Mouse (Mus musculus): ENCODE data around the gene Cfap44. TPM values are rescaled to one million over a fixed set of nuclear protein-coding genes. Genes with fewer than 3 reads are reported as not detected.
"Not testable (repeated sequence)": the region's sequence is repeated elsewhere in the genome, so short reads cannot be mapped to it uniquely, and the experiment has no call there.

The Cfap44 gene
- polyA plus RNA-seq, 1 experiment from 2014 or later, result 1.8 TPM

DNA sequence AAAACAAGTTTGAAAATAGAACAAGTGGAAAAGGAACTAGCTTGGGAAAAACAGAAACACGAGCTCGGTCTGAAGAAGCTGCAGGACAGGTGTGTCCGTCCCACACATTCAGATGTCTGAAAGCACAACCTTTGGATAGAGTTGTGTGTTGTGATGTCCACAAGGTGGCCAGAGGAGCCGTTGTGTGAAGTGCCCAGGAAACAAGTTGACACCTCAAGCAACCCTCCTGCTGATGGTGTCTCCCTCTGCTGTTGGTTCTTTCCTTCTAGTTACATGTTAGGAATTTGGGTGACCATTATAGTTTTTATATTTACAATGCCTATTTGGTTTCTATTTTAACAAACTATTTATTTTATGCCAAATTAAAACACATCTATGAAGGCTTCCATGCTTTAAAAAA, 40.9 kb downstream of the Cfap44 start:
- 80% methylated on average over 4 of the region's 4 CpGs for WGBS
- no peak overlapping the region for H3K9ac ChIP-seq (replicated peaks)
- no peaks in the 10 kb centered on the region for H3K9me3 ChIP-seq
- no peak overlapping the region for H3K4me3 ChIP-seq
- H3K4me2 ChIP-seq (replicated peaks), result no peak overlapping the region
- no peak for ATAC-seq (ENCODE audit: low FRiP score, low read depth)
- H3K4me1 ChIP-seq, result no peaks in the 10 kb centered on the region
- H3K27me3 ChIP-seq, result no peaks in the 10 kb centered on the region
- no peak overlapping the region for H3K27ac ChIP-seq (replicated peaks)
- no peaks in the 10 kb centered on the region for H3K36me3 ChIP-seq

- not testable (repeated sequence) for H3K36me3 ChIP-seq; H3K4me1 ChIP-seq; H3K4me3 ChIP-seq; H3K9ac ChIP-seq (replicated peaks); H3K27ac ChIP-seq (replicated peaks); H3K27me3 ChIP-seq; ATAC-seq (ENCODE audit: low FRiP score, low read depth); H3K9me3 ChIP-seq; H3K4me2 ChIP-seq (replicated peaks)
- 95% methylated on average over 15 of the region's 15 CpGs for WGBS
These were observed 47.3 kb downstream of the Cfap44 start for GRCm38 (mm10) chr16:44441913-44442312.

DNA sequence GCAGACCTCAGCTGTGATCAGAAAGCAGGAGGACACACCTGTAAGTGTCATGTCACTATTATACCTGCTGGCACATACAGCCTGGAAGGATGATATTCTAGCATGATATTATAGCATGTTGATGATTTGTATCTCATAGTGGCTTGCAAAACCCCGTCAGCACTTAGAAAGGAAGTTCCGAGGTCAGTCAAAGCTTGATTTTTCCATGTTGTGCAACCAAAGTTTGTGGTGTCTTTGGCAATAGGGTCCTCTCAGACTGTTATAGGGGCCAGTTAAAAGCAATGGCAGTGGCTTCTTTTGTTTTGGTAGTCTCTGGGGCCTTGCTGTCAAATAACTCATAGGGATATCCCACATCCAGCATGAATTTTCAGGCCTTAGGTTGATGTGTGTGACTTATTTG, 63.3 kb downstream of the Cfap44 start:
- Histone ChIP-seq H3K9me3 (no peaks in the 10 kb centered on the region), H3K9ac (replicated peaks) (no peak overlapping the region), H3K36me3 (no peaks in the 10 kb centered on the region), H3K4me2 (replicated peaks) (no peak overlapping the region), H3K4me1 (no peaks in the 10 kb centered on the region), H3K4me3 (no peak overlapping the region), H3K27ac (replicated peaks) (no peak overlapping the region), H3K27me3 (no peaks in the 10 kb centered on the region)
- no peak for ATAC-seq (ENCODE audit: low FRiP score, low read depth)
- 93% methylated on average over 2 of the region's 2 CpGs for WGBS

- Histone ChIP-seq H3K4me3 (no peak overlapping the region), H3K9ac (replicated peaks) (no peak overlapping the region), H3K4me2 (replicated peaks) (no peak overlapping the region), H3K27ac (replicated peaks) (no peak overlapping the region), H3K4me1 (no peaks in the 10 kb centered on the region), H3K9me3 (no peaks in the 10 kb centered on the region), H3K36me3 (no peaks in the 10 kb centered on the region), H3K27me3 (no peaks in the 10 kb centered on the region)
- WGBS, result 95% methylated on average over 2 of the region's 2 CpGs
- no peak for ATAC-seq (ENCODE audit: low FRiP score, low read depth)
These were observed 64.2 kb downstream of the Cfap44 start for GRCm38 (mm10) chr16:44458826-44459225.

DNA sequence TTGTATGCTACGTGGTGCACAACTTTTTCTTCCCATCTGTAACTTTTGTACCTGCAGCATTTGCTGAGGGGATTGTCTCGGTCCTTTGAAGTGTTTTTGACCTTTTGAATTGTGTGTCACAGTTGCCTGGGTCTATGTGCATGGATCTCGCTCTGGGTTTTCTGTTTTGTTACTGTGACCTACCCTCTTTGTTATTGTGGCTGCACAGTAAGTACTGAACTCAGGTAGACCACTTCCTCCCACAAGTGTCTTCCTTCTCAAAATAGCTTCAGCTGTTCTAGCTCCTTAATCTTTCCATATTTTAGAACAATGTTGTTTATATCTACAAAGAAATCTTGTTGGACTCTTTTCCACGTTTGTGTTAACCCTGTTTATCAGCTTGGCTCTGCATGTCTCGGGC, 66.3 kb downstream of the Cfap44 start:
- Histone ChIP-seq H3K4me2 (replicated peaks) (no peak overlapping the region), H3K9me3 (no peaks in the 10 kb centered on the region), H3K4me3 (no peak overlapping the region), H3K36me3 (no peaks in the 10 kb centered on the region), H3K27me3 (no peaks in the 10 kb centered on the region), H3K4me1 (no peaks in the 10 kb centered on the region), H3K9ac (replicated peaks) (no peak overlapping the region), H3K27ac (replicated peaks) (no peak overlapping the region)
- WGBS, result 81% methylated on average over 5 of the region's 5 CpGs
- no peak for ATAC-seq (ENCODE audit: low FRiP score, low read depth)

- Histone ChIP-seq H3K9me3 (no peaks in the 10 kb centered on the region), H3K27me3 (no peaks in the 10 kb centered on the region), H3K4me2 (replicated peaks) (no peak overlapping the region), H3K9ac (replicated peaks) (no peak overlapping the region), H3K4me3 (no peak overlapping the region), H3K27ac (replicated peaks) (no peak overlapping the region), H3K4me1 (no peaks in the 10 kb centered on the region), H3K36me3 (no peaks in the 10 kb centered on the region)
- no peak for ATAC-seq (ENCODE audit: low FRiP score, low read depth)
- WGBS, result 93% methylated on average over 14 of the region's 14 CpGs
These were observed 80.7 kb downstream of the Cfap44 start for GRCm38 (mm10) chr16:44475281-44475680.

- H3K27me3 ChIP-seq, result no peaks in the 10 kb centered on the region
- no peak overlapping the region for H3K4me3 ChIP-seq
- no peaks in the 10 kb centered on the region for H3K4me1 ChIP-seq
- no peak; the same call in 1 of the 2 replicates for ATAC-seq (ENCODE audit: low FRiP score, low read depth)
- WGBS, result 91% methylated on average over 11 of the region's 11 CpGs
- H3K36me3 ChIP-seq, result no peaks in the 10 kb centered on the region
- no peak overlapping the region for H3K27ac ChIP-seq (replicated peaks)
- H3K4me2 ChIP-seq (replicated peaks), result no peak overlapping the region
- H3K9ac ChIP-seq (replicated peaks), result no peak overlapping the region
- H3K9me3 ChIP-seq, result no peaks in the 10 kb centered on the region
These were observed 81.2 kb downstream of the Cfap44 start for GRCm38 (mm10) chr16:44475682-44476375.

DNA sequence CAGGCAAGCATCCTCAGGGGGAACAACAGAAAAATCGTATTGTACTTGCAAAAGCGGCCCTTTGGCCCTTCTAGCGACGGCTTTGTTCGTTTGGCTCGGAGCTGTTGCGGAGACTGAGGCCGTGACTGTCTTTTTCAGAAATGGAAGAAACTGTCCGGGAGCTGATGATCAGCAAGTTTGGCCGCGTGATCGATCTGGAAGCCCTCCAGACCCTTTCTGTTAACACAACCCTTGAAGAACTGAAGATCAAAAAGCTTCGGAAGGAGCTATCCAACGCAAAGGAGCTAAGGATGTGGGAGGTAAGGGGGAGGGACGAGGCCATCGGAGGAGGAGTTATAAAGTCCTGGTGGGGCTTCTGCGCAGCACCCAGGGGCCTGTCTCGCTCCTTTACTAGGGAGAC, 84.2 kb downstream of the Cfap44 start:
- H3K27ac ChIP-seq (replicated peaks), result no peak overlapping the region; the same call in 1 of the 2 replicates
- no peak overlapping the region for H3K4me3 ChIP-seq
- WGBS, result 56% methylated on average over 18 of the region's 18 CpGs
- no peaks in the 10 kb centered on the region for H3K9me3 ChIP-seq
- H3K36me3 ChIP-seq, result peaks cover 9% of the 10 kb centered on the region; the same call in 1 of the 2 replicates
- H3K27me3 ChIP-seq, result no peaks in the 10 kb centered on the region
- H3K4me2 ChIP-seq (replicated peaks), result no peak overlapping the region
- H3K9ac ChIP-seq (replicated peaks), result no peak overlapping the region
- H3K4me1 ChIP-seq, result peaks cover 5% of the 10 kb centered on the region; the same call in 1 of the 2 replicates
- no peak for ATAC-seq (ENCODE audit: low FRiP score, low read depth)

DNA sequence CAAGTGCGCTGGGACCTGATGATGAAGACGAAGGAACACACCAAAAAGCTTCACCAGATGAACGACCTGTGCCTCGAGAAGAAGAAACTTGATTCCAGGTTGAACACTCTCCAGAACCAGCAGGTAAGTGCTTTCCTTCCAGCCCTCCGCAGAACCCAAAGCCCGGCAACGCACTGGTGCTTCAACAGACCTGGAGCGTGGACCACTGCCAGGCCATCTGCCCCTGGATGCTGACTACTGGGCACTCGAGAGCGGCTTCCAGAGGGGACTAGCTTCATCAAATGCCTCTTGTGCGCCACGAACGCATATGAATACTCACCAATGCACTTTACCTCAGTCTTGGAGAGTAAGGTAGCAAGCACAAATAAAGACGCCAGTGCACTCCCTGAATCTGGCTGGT, 85.3 kb downstream of the Cfap44 start:
- WGBS, result 93% methylated on average over 14 of the region's 14 CpGs
- Histone ChIP-seq H3K9me3 (no peaks in the 10 kb centered on the region), H3K9ac (replicated peaks) (no peak overlapping the region), H3K27ac (replicated peaks) (no peak overlapping the region), H3K27me3 (no peaks in the 10 kb centered on the region), H3K4me2 (replicated peaks) (no peak overlapping the region), H3K4me1 (peaks cover 5% of the 10 kb centered on the region; the same call in 1 of the 2 replicates), H3K4me3 (no peak overlapping the region), H3K36me3 (peaks cover 14% of the 10 kb centered on the region)
- ATAC-seq (ENCODE audit: low FRiP score, low read depth), result no peak

GRCm38 (mm10) chr16:44480616-44481015, 86.0 kb downstream of the Cfap44 start:
- 73% methylated on average over 7 of the region's 7 CpGs for WGBS
- Histone ChIP-seq H3K4me1 (peaks cover 5% of the 10 kb centered on the region; the same call in 1 of the 2 replicates), H3K9me3 (no peaks in the 10 kb centered on the region), H3K4me3 (no peak overlapping the region), H3K27ac (replicated peaks) (no peak overlapping the region), H3K9ac (replicated peaks) (no peak overlapping the region), H3K36me3 (peaks cover 22% of the 10 kb centered on the region), H3K27me3 (no peaks in the 10 kb centered on the region), H3K4me2 (replicated peaks) (no peak overlapping the region)
- no peak for ATAC-seq (ENCODE audit: low FRiP score, low read depth)

- Histone ChIP-seq H3K9me3 (no peaks in the 10 kb centered on the region), H3K36me3 (peaks cover 35% of the 10 kb centered on the region), H3K27ac (replicated peaks) (peak overlapping the region; percentile 27), H3K4me1 (peaks cover 12% of the 10 kb centered on the region), H3K4me2 (replicated peaks) (no peak overlapping the region), H3K9ac (replicated peaks) (no peak overlapping the region), H3K4me3 (no peak overlapping the region), H3K27me3 (no peaks in the 10 kb centered on the region)
- WGBS, result 47% methylated on average over 28 of the region's 28 CpGs
- ATAC-seq (ENCODE audit: low FRiP score, low read depth), result no peak
These were observed 87.3 kb downstream of the Cfap44 start for GRCm38 (mm10) chr16:44481599-44482593.

DNA sequence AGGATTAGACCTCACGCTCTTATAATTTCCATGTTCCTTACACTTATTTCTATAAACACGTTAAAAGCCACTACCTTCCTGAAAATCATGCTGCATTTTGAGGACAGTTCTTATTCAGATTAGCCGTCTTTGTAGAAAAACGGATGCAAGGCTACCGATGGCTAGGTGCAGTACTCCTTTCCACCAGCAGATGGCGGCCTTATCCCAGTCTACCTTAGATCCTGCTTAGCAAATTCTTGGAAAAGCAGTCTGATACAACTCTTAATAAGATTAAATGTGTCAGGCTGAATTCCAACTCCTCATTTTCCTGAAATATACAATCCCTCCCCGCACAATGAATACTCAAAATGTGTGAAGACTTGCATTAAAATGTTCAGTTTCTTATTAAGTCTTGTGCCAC, 89.5 kb downstream of the Cfap44 start:
- no peak for ATAC-seq (ENCODE audit: low FRiP score, low read depth)

More for the DNA sequence above, 89.5 kb downstream of the Cfap44 start:
- Histone ChIP-seq H3K9me3 (no peaks in the 10 kb centered on the region), H3K4me2 (replicated peaks) (no peak overlapping the region), H3K36me3 (peaks cover 56% of the 10 kb centered on the region), H3K4me1 (peaks cover 19% of the 10 kb centered on the region), H3K4me3 (no peak overlapping the region), H3K27me3 (no peaks in the 10 kb centered on the region), H3K9ac (replicated peaks) (no peak overlapping the region), H3K27ac (replicated peaks) (peak overlapping the region; percentile 42; the same call in 1 of the 2 replicates)
- 6% methylated on average over 7 of the region's 7 CpGs for WGBS
